Mouse (Mus musculus): ENCODE results near the gene Trappc6a.

Trappc6a gene

GRCm38 (mm10) chr7:19561431-19561764, 53.2 kb downstream of the Trappc6a start:
- DNase-seq (ENCODE audit: low spot score): no peak

GRCm38 (mm10) chr7:19561765-19562642, 53.8 kb downstream of the Trappc6a start:
- peak; percentile 92 for DNase-seq (ENCODE audit: low spot score)

GRCm38 (mm10) chr7:19562643-19563410, 54.6 kb downstream of the Trappc6a start, which contains the start of gene Ppp1r37:
TSS of gene Ppp1r37 (minus strand) at chr7:19563076.
- peak; percentile 47 for DNase-seq (ENCODE audit: low spot score)

GRCm38 (mm10) chr7:19563884-19564283, 55.7 kb downstream of the Trappc6a start:
- no peak for DNase-seq (ENCODE audit: low spot score)

- no peak for DNase-seq (ENCODE audit: low spot score)
These were observed 56.3 kb downstream of the Trappc6a start for GRCm38 (mm10) chr7:19564455-19564854.
